Comparison of ENCODE assay signal across 8 mouse cellular contexts in genomic region chr3:41083790-41084112, GRCm38 (mm10). TPM values are rescaled to one million over a fixed set of nuclear protein-coding genes. Genes with fewer than 3 reads are reported as not detected.
A peak's percentile ranks its signal among the peaks of the same experiment; 100 is the strongest.
DNase-seq lines count a peak whose midpoint lies in the region; ATAC-seq and TF ChIP-seq lines count a peak whose summit lies in the region.

No protein-coding gene starts in this region.

- peak overlapping the region; percentile 97 for H3K4me3 ChIP-seq in kidney, embryonic 15.5 days (replicated peaks)
- peak overlapping the region; percentile 95 for H3K4me3 ChIP-seq in bone marrow macrophage, adult 2 months (ENCODE audit: insufficient read depth, low read length)
- peak overlapping the region; percentile 86 for H3K4me3 ChIP-seq in hindbrain, embryonic 14.5 days (replicated peaks; ENCODE audit: low read length)
- peak overlapping the region; percentile 89 for H3K4me3 ChIP-seq in midbrain, embryonic 12.5 days

- no peaks in the 10 kb centered on the region for H3K27me3 ChIP-seq in kidney, embryonic 15.5 days
- H3K27me3 ChIP-seq in hindbrain, embryonic 14.5 days (ENCODE audit: control insufficient read depth, insufficient read depth, low read length): no peaks in the 10 kb centered on the region
- H3K27me3 ChIP-seq in midbrain, embryonic 12.5 days: no peaks in the 10 kb centered on the region

- no peak; the same call in 1 of the 2 replicates for TF ChIP-seq CTCF in bone marrow macrophage, adult 2 months (IDR thresholded peaks at IDR 0.05; ENCODE audit: low read depth, low read length)

- H3K4me2 ChIP-seq in kidney, embryonic 15.5 days: peak overlapping the region; percentile 83
- H3K4me2 ChIP-seq in hindbrain, embryonic 14.5 days (replicated peaks): peak overlapping the region; percentile 65
- peak overlapping the region; percentile 75 for H3K4me2 ChIP-seq in midbrain, embryonic 12.5 days (replicated peaks)

- peak overlapping the region; percentile 60 for H3K9ac ChIP-seq in kidney, embryonic 15.5 days
- peak overlapping the region; percentile 81 for H3K9ac ChIP-seq in hindbrain, embryonic 14.5 days
- peak overlapping the region; percentile 87 for H3K9ac ChIP-seq in midbrain, embryonic 12.5 days (replicated peaks)

- ATAC-seq in kidney, embryonic 15.5 days (replicated peaks; ENCODE audit: low FRiP score): peak; percentile 41
- ATAC-seq in hindbrain, embryonic 14.5 days (ENCODE audit: low FRiP score): peak; percentile 12
- ATAC-seq in midbrain, embryonic 12.5 days (ENCODE audit: low FRiP score, low read depth): peak; percentile 21

- 0 out of 2 replicates have a peak, but pooled peaks cover 2% of the 10 kb centered on the region for H3K36me3 ChIP-seq in kidney, embryonic 15.5 days
- no peaks in the 10 kb centered on the region for H3K36me3 ChIP-seq in hindbrain, embryonic 14.5 days (replicated peaks; ENCODE audit: control insufficient read depth, insufficient read depth)
- H3K36me3 ChIP-seq in midbrain, embryonic 12.5 days: no peaks in the 10 kb centered on the region

- no peak for DNase-seq in kidney, adult 18-20 months
- peak; percentile 47 for DNase-seq in hindbrain, embryonic 14.5 days (ENCODE audit: low spot score)
- no peak for DNase-seq in B cell, adult 2 months
- no peak for DNase-seq in adrenal gland, adult 2 months
- no peak for DNase-seq in thymus, postnatal 14 days

- H3K27ac ChIP-seq in kidney, embryonic 15.5 days: peak overlapping the region; percentile 94
- peak overlapping the region; percentile 82 for H3K27ac ChIP-seq in bone marrow macrophage, adult 2 months (ENCODE audit: insufficient read depth, low read depth, low read length)
- peak overlapping the region; percentile 92 for H3K27ac ChIP-seq in hindbrain, embryonic 14.5 days
- H3K27ac ChIP-seq in midbrain, embryonic 12.5 days (replicated peaks): peak overlapping the region; percentile 92

- WGBS in kidney, embryonic 15.5 days: 2% methylated on average over 6 of the region's 6 CpGs
- 1% methylated on average over 6 of the region's 6 CpGs for WGBS in hindbrain, embryonic 14.5 days
- 5% methylated on average over 6 of the region's 6 CpGs for WGBS in midbrain, embryonic 12.5 days

- H3K9me3 ChIP-seq in kidney, embryonic 15.5 days (replicated peaks): no peaks in the 10 kb centered on the region
- H3K9me3 ChIP-seq in hindbrain, embryonic 14.5 days (ENCODE audit: control insufficient read depth, low read length): no peaks in the 10 kb centered on the region
- no peaks in the 10 kb centered on the region for H3K9me3 ChIP-seq in midbrain, embryonic 12.5 days

- TF ChIP-seq POLR2A in bone marrow macrophage, adult 2 months (IDR thresholded peaks at IDR 0.05; ENCODE audit: borderline replicate concordance, low read depth, low read length): no peak

- H3K4me1 ChIP-seq in kidney, embryonic 15.5 days: peaks cover 14% of the 10 kb centered on the region
- peaks cover 8% of the 10 kb centered on the region for H3K4me1 ChIP-seq in bone marrow macrophage, adult 2 months (ENCODE audit: control insufficient read depth, insufficient read depth, low read length)
- peaks cover 25% of the 10 kb centered on the region for H3K4me1 ChIP-seq in hindbrain, embryonic 14.5 days (replicated peaks; ENCODE audit: control insufficient read depth, insufficient read depth, low read length)
- H3K4me1 ChIP-seq in midbrain, embryonic 12.5 days: peaks cover 22% of the 10 kb centered on the region

RNA-seq across cellular contexts. Expression of gene Pgrmc2, which starts 0.9 kb away (rescaled TPM):
- 40.9 and 41.0 TPM in 2 replicates for polyA plus RNA-seq in kidney, embryonic 15.5 days (2015; fragmentation: Nextera tagmentation; extraction: Ambion mirVana)
- polyA plus RNA-seq in bone marrow macrophage, adult 2 months (2012; ENCODE audit: insufficient read depth, insufficient read length, missing spikeins): 40.2 and 42.7 TPM in 2 replicates
- 23.2 and 26.1 TPM in 2 replicates for polyA plus RNA-seq in hindbrain, embryonic 14.5 days (2014; fragmentation: Nextera tagmentation; extraction: Ambion mirVana)
- polyA plus RNA-seq in midbrain, embryonic 12.5 days (2016; fragmentation: Nextera tagmentation; extraction: Ambion mirVana): 38.3 and 38.8 TPM in 2 replicates
- total RNA-seq in adrenal gland, adult 2 months (2021): 10 to 100 TPM; 56.5 to 70.5 TPM
- polyA plus RNA-seq in adrenal gland, adult 2 months (2012; rRNA removed): 24.6 and 28.6 TPM in 2 replicates
